Mouse (Mus musculus) forebrain, embryonic 14.5 days (tissue): ENCODE measurements around the gene Krt6b. TPM values are rescaled to one million over a fixed set of nuclear protein-coding genes. Genes with fewer than 3 reads are reported as not detected.

ENCODE experiments used
- ATAC-seq: fragments of 200-750 bp; cut with Nextera tagmentation; 2 replicates; pipeline ENCODE4 v1.8.0; 2017; ENCODE audit warnings: mild to moderate bottlenecking, moderate library complexity
- DNase-seq: peaks from one replicate; pipeline ENCODE4 v3.0.0-alpha.2; 2015; ENCODE audit warnings: low spot score
- H3K27ac ChIP-seq: fragments of 300-500 bp; sonication (generic); 2 replicates; pipeline ENCODE4 v1.5.1; 2014; ENCODE audit warnings: low read depth, mild to moderate bottlenecking, control low read depth, low read length, moderate library complexity
- H3K27me3 ChIP-seq: fragments of 300-500 bp; sonication (generic); replicated peaks from 2 replicates; pipeline ENCODE4 v1.6.1; 2014; ENCODE audit warnings: low read length, control low read depth, mixed read lengths; ENCODE audit not compliant: control insufficient read depth, insufficient read depth
- H3K36me3 ChIP-seq: fragments of 300-500 bp; sonication (generic); 2 replicates; pipeline ENCODE4 v1.6.1; 2014; ENCODE audit warnings: low read length, control low read depth; ENCODE audit not compliant: control insufficient read depth, insufficient read depth
- H3K4me1 ChIP-seq: fragments of 300-500 bp; sonication (generic); 2 replicates; pipeline ENCODE4 v1.6.1; 2014; ENCODE audit warnings: antibody characterized with exemption, low read length, control low read depth; ENCODE audit not compliant: control insufficient read depth, insufficient read depth
- H3K4me2 ChIP-seq: fragments of 300-500 bp; sonication (generic); 2 replicates; pipeline ENCODE4 v1.6.1; 2014; ENCODE audit warnings: mild to moderate bottlenecking, control low read depth, low read length
- H3K4me3 ChIP-seq: fragments of 300-500 bp; sonication (generic); 2 replicates; pipeline ENCODE4 v1.5.1; 2014; ENCODE audit warnings: low read depth, low read length, control low read depth
- H3K9ac ChIP-seq: fragments of 300-500 bp; sonication (generic); 2 replicates; pipeline ENCODE4 v1.6.1; 2014; ENCODE audit warnings: mild to moderate bottlenecking, low read length, control low read depth, moderate library complexity
- H3K9me3 ChIP-seq: fragments of 300-500 bp; sonication (generic); replicated peaks from 2 replicates; pipeline ENCODE4 v1.6.1; 2016; ENCODE audit warnings: low read length, control low read depth, mixed read lengths; ENCODE audit not compliant: control insufficient read depth
- WGBS: fragments of 180-500 bp; shearing (Covaris S2); extraction: QIAGEN DNeasy Blood & Tissue Kit; methylation state at CpG from one replicate; pipeline ENCODE4 v1.1.7; 2014; 5-methylcytosine and 5-hydroxymethylcytosine counted together
- microRNA-seq: library from miRNA; unstranded; fragments of <30 nt; microRNA quantifications from one replicate; pipeline ENCODE4, GENCODE M21; 2016
- polyA plus RNA-seq: library from polyadenylated mRNA; unstranded; fragments of >200 nt; fragmentation: Nextera tagmentation; extraction: Ambion mirVana; gene quantifications from 2 replicates; pipeline ENCODE4 v1.2.1, GENCODE M21; 2014

The Krt6b gene
- polyA plus RNA-seq, 1 experiment from 2014 or later, result not detected

DNA sequence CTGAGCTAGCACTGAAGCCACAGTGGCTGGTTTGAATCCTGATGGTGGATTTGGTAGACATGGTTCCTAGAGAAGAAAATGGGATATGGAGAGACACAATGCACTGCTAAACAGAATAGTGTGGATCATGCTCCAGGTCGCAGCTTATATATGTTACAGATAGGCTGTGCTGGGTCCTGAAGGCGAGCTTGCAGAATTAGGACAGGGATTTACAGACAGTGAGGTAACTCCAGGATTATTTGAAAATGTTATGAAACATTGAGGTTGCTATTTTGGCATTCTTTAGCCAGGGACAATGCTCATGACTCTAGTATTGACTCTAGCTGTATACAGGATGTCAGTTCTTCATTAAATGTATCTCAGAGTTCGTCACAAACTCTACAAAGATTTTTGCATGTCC is 32.8 kb downstream of the Krt6b start, which contains the start of gene Gm5478:
Gene Gm5478, minus strand, starts transcription at position 101 of the 400 bp plus-strand sequence.
- H3K27me3 ChIP-seq, result no peaks in the 10 kb centered on the region
- H3K36me3 ChIP-seq, result no peaks in the 10 kb centered on the region
- no peak within 1 kb of the TSS for H3K27ac ChIP-seq
- WGBS, result 83% methylated on average over 3 of the region's 3 CpGs
- no peaks in the 10 kb centered on the region for H3K4me1 ChIP-seq
- DNase-seq, result no peak
- no peak for ATAC-seq
- no peak within 1 kb of the TSS for H3K4me3 ChIP-seq
- H3K9ac ChIP-seq, result no peak within 1 kb of the TSS
- H3K4me2 ChIP-seq, result no peak within 1 kb of the TSS
- H3K9me3 ChIP-seq, result no peaks in the 10 kb centered on the region

DNA sequence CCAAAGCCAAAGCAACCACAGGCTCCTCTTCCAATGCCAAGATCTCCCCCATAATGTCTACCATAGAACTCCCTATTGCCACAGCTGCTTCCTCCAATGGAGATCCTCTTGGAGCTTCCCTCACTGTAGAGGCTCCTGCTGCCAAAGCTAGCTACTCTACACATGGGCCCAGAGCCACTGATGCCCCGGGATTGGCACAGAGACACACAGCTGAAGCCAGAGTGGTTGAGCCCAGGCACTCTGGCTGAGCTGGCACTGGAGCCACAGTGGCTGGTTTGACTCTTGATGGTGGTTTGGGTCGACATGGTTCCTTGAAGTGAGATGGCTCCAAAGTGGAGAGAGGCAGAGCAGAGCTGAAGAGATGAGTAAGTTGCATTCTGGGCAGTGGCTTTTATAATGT is 52.2 kb downstream of the Krt6b start, which contains the start of gene Gm5414:
Gene Gm5414, minus strand, starts transcription at position 305 of the 400 bp plus-strand sequence.
- Histone ChIP-seq H3K36me3 (no peaks in the 10 kb centered on the region), H3K4me1 (no peaks in the 10 kb centered on the region), H3K27ac (no peak within 1 kb of the TSS), H3K27me3 (no peaks in the 10 kb centered on the region), H3K4me3 (no peak within 1 kb of the TSS), H3K9ac (no peak within 1 kb of the TSS), H3K4me2 (no peak within 1 kb of the TSS), H3K9me3 (no peaks in the 10 kb centered on the region)
- DNase-seq, result no peak
- WGBS, result 86% methylated on average over 2 of the region's 2 CpGs
- no peak for ATAC-seq

Small RNA genes within 50 kb of the gene (microRNA-seq; reads per million reads assigned to microRNA genes)
- gene Gm44323 (not detected), gene Gm44342 (not detected), gene Gm44383 (not detected), gene Gm44479 (not detected)

Other genes with a start within 250 kb of the Krt6b start
- gene Krt87, start 241.5 kb downstream of the Krt6b start, polyA plus RNA-seq, result 0.12 TPM in 1 of 2 replicates, not detected in the other
- gene Krt88, start 232.5 kb downstream of the Krt6b start, polyA plus RNA-seq, result not detected in 2 replicates
- gene Krt81, start 216.5 kb downstream of the Krt6b start, polyA plus RNA-seq, result not detected in 2 replicates
- gene Krt86, start 206.8 kb downstream of the Krt6b start, polyA plus RNA-seq, result not detected in 2 replicates
- not detected in 2 replicates for gene Krt83, start 188.8 kb downstream of the Krt6b start, polyA plus RNA-seq
- not detected in 2 replicates for gene Gm49425, start 163.0 kb downstream of the Krt6b start, polyA plus RNA-seq
- not detected in 2 replicates for gene Krt84, start 147.5 kb downstream of the Krt6b start, polyA plus RNA-seq
- not detected in 2 replicates for gene Krt82, start 129.6 kb downstream of the Krt6b start, polyA plus RNA-seq
- 0.09 and 0.10 TPM in 2 replicates for gene Krt90, start 117.3 kb downstream of the Krt6b start, polyA plus RNA-seq
- 0.06 TPM in 1 of 2 replicates, not detected in the other for gene Krt75, start 106.4 kb downstream of the Krt6b start, polyA plus RNA-seq
- not detected in 2 replicates for gene Gm5414, start 52.1 kb downstream of the Krt6b start, polyA plus RNA-seq
- not detected in 2 replicates for gene Gm5478, start 32.9 kb downstream of the Krt6b start, polyA plus RNA-seq
- gene Krt6a, start 14.0 kb upstream of the Krt6b start, polyA plus RNA-seq, result not detected in 2 replicates
- not detected in 2 replicates for gene Krt5, start 32.6 kb upstream of the Krt6b start, polyA plus RNA-seq
- not detected in 2 replicates for gene Krt71, start 62.8 kb upstream of the Krt6b start, polyA plus RNA-seq
- gene Krt72, start 106.2 kb upstream of the Krt6b start, polyA plus RNA-seq, result not detected in 2 replicates
- 0.36 and 0.81 TPM in 2 replicates for gene Krt73, start 122.1 kb upstream of the Krt6b start, polyA plus RNA-seq
- gene Krt2, start 137.9 kb upstream of the Krt6b start, polyA plus RNA-seq, result not detected in 2 replicates
- gene Krt1, start 170.5 kb upstream of the Krt6b start, polyA plus RNA-seq, result 5.2 and 7.0 TPM in 2 replicates
- 0.32 and 0.91 TPM in 2 replicates for gene Krt77, start 189.4 kb upstream of the Krt6b start, polyA plus RNA-seq
- gene Krt76, start 212.6 kb upstream of the Krt6b start, polyA plus RNA-seq, result not detected in 2 replicates
- not detected in 2 replicates for gene Krt4, start 244.4 kb upstream of the Krt6b start, polyA plus RNA-seq